In genomic region chr14:103754465-103754864, GRCm38 (mm10) we compare ENCODE assay signal across 25 mouse cellular contexts.
DNase-seq lines count a peak whose midpoint lies in the region; ATAC-seq and TF ChIP-seq lines count a peak whose summit lies in the region.
"Had no signal": no experiment of that assay in that cellular context is flagged by ENCODE, and none has a peak within 500 bp of the region (broad histone marks: within the 10 kb centered on the region; RNA-seq: fewer than 3 reads in every experiment).

No protein-coding gene starts in this region.

- H3K36me3 ChIP-seq in lung, embryonic 16.5 days (ENCODE audit: control insufficient read depth, insufficient read depth, low read length) = no peaks in the 10 kb centered on the region
- H3K36me3 ChIP-seq in intestine, embryonic 15.5 days = no peaks in the 10 kb centered on the region
- H3K36me3 ChIP-seq in stomach, embryonic 16.5 days (ENCODE audit: control insufficient read depth, insufficient read depth, low read length) = no peaks in the 10 kb centered on the region
- H3K36me3 ChIP-seq: hindbrain, embryonic 10.5 days; kidney, embryonic 15.5 days; limb, embryonic 12.5 days; liver, embryonic 15.5 days had no signal

- WGBS in lung, embryonic 16.5 days = 43% methylated on average over 9 of the region's 9 CpGs
- 50% methylated on average over 9 of the region's 9 CpGs for WGBS in intestine, embryonic 15.5 days
- WGBS in stomach, embryonic 16.5 days = 49% methylated on average over 9 of the region's 9 CpGs

- H3K4me1 ChIP-seq in lung, embryonic 16.5 days (replicated peaks; ENCODE audit: control insufficient read depth, insufficient read depth, low read length) = no peaks in the 10 kb centered on the region
- no peaks in the 10 kb centered on the region for H3K4me1 ChIP-seq in intestine, embryonic 15.5 days (replicated peaks)
- no peaks in the 10 kb centered on the region for H3K4me1 ChIP-seq in stomach, embryonic 16.5 days (ENCODE audit: control insufficient read depth, insufficient read depth, low read length)
- H3K4me1 ChIP-seq: kidney, embryonic 15.5 days; limb, embryonic 12.5 days; liver, embryonic 15.5 days had no signal

- POLR2A ChIA-PET in Patski (lab: Charles Lee) = no interaction called here

- CTCF ChIA-PET in Patski (lab: Charles Lee) = no interaction called here

- H3K27me3 ChIP-seq in lung, embryonic 16.5 days (ENCODE audit: control insufficient read depth, insufficient read depth, low read depth, low read length) = no peaks in the 10 kb centered on the region
- H3K27me3 ChIP-seq in Patski = peaks cover 12% of the 10 kb centered on the region
- no peaks in the 10 kb centered on the region for H3K27me3 ChIP-seq in intestine, embryonic 15.5 days (replicated peaks)
- H3K27me3 ChIP-seq in stomach, embryonic 16.5 days (ENCODE audit: control insufficient read depth, insufficient read depth, low read length) = no peaks in the 10 kb centered on the region
- H3K27me3 ChIP-seq: CH12.LX; kidney, embryonic 15.5 days; limb, embryonic 12.5 days; liver, embryonic 15.5 days had no signal

- peak; percentile 56 for ATAC-seq in lung, embryonic 16.5 days (ENCODE audit: low read depth)
- ATAC-seq in Patski = peak; percentile 26
- peak; percentile 92 for ATAC-seq in intestine, embryonic 15.5 days
- peak; percentile 80 for ATAC-seq in stomach, embryonic 16.5 days (ENCODE audit: insufficient read depth, low FRiP score)
- ATAC-seq: hindbrain, embryonic 16.5 days; midbrain, embryonic 16.5 days had no signal

- no peak for DNase-seq in lung, postnatal 36 days
- no peak for DNase-seq in Patski (ENCODE audit: low read depth, low spot score)
- DNase-seq in heart, adult 11 months = no peak
- DNase-seq in layer of hippocampus, adult 8-10 months (ENCODE audit: low spot score in 2 of 2) = no peak
- DNase-seq: adrenal gland, adult 8-10 months; cerebellum, adult 11 months; cerebellum, adult 9-10 months; cerebellum, postnatal 36 days; gastrocnemius, postnatal 10 days; heart, postnatal 14 days; kidney, adult 11 months; kidney, postnatal 25 days; right cerebral cortex, postnatal 4 days; thymus, postnatal 14 days had no signal

- H3K9me3 ChIP-seq in lung, embryonic 16.5 days (ENCODE audit: control insufficient read depth, low read length) = no peaks in the 10 kb centered on the region
- H3K9me3 ChIP-seq in intestine, embryonic 15.5 days = no peaks in the 10 kb centered on the region
- no peaks in the 10 kb centered on the region for H3K9me3 ChIP-seq in stomach, embryonic 16.5 days (replicated peaks; ENCODE audit: control insufficient read depth, low read length)
- H3K9me3 ChIP-seq: hindbrain, embryonic 10.5 days; kidney, embryonic 15.5 days; limb, embryonic 12.5 days; liver, embryonic 15.5 days had no signal

- no peak overlapping the region for H3K9ac ChIP-seq in lung, embryonic 16.5 days (ENCODE audit: low read length)
- H3K9ac ChIP-seq in intestine, embryonic 15.5 days = no peak overlapping the region
- H3K9ac ChIP-seq in stomach, embryonic 16.5 days (ENCODE audit: low read length) = no peak overlapping the region
- H3K9ac ChIP-seq: kidney, embryonic 15.5 days; limb, embryonic 12.5 days; liver, embryonic 15.5 days had no signal

- H3K4me2 ChIP-seq in lung, embryonic 16.5 days (ENCODE audit: low read depth, low read length) = no peak overlapping the region
- no peak overlapping the region for H3K4me2 ChIP-seq in intestine, embryonic 15.5 days (replicated peaks)
- no peak overlapping the region for H3K4me2 ChIP-seq in stomach, embryonic 16.5 days (ENCODE audit: low read depth, low read length)
- H3K4me2 ChIP-seq: kidney, embryonic 15.5 days; limb, embryonic 12.5 days; liver, embryonic 15.5 days had no signal

- in situ Hi-C loops in Patski (cut with MboI; ENCODE audit: low pct_unique_long_range_greater_than_20kb) = no loop called here

- H3K4me3 ChIP-seq in lung, embryonic 16.5 days (ENCODE audit: low read length) = no peak overlapping the region
- no peak overlapping the region for H3K4me3 ChIP-seq in intestine, embryonic 15.5 days (replicated peaks)
- H3K4me3 ChIP-seq in stomach, embryonic 16.5 days (replicated peaks; ENCODE audit: low read length) = no peak overlapping the region
- H3K4me3 ChIP-seq: hindbrain, embryonic 10.5 days; kidney, embryonic 15.5 days; left cerebral cortex, adult 2 months; limb, embryonic 12.5 days; liver, embryonic 15.5 days had no signal

- TF ChIP-seq CTCF in Patski (IDR thresholded peaks at IDR 0.05) = no peak

- H3K27ac ChIP-seq in lung, embryonic 16.5 days (ENCODE audit: low read length) = no peak overlapping the region
- no peak overlapping the region for H3K27ac ChIP-seq in intestine, embryonic 15.5 days
- H3K27ac ChIP-seq in stomach, embryonic 16.5 days (ENCODE audit: low read length) = peak overlapping the region; percentile 67; the same call in 1 of the 2 replicates
- H3K27ac ChIP-seq: hindbrain, embryonic 10.5 days; kidney, embryonic 15.5 days; left cerebral cortex, adult 2 months; limb, embryonic 12.5 days; liver, embryonic 15.5 days had no signal

Comparison
In these comparisons a context has a peak if more than half of its experiments do, and no peak if none do; other contexts are left out.
1. ATAC-seq: peak in every context shown above with its lines; median percentile 92 in intestine, embryonic 15.5 days; 80 in stomach, embryonic 16.5 days; 56 in lung, embryonic 16.5 days; 26 in Patski.